ENCODE assay signal across 21 mouse cellular contexts in the genomic region with DNA sequence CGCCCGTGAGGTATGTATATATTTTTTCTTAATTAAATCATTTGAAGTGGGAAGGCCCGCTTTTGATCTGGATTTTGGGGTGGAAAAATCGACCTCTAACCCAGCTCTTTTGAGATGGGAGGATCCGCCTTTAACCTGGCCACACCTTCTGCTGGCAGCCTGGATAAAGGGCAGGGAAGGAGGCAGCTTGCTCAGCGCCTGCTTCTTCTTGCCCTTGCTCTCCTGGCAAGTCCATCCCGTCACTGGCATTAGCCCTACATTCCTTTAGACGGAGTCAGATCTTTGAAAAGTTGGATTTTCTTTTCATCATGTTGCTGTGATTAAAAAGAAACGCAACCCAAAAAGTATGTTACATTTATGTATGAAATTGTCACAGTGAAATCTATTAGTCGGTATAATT. TPM values are rescaled to one million over a fixed set of nuclear protein-coding genes. Genes with fewer than 3 reads are reported as not detected.
DNase-seq lines count a peak whose midpoint lies in the region; ATAC-seq and TF ChIP-seq lines count a peak whose summit lies in the region.
"Had no signal": no experiment of that assay in that cellular context is flagged by ENCODE, and none has a peak within 500 bp of the region (broad histone marks: within the 10 kb centered on the region; RNA-seq: fewer than 3 reads in every experiment).

No protein-coding gene starts in this region.

- peaks cover 5% of the 10 kb centered on the region; the same call in 1 of the 2 replicates for H3K4me1 ChIP-seq in lung, postnatal 0 days (ENCODE audit: insufficient read depth, low read depth, low read length)
- H3K4me1 ChIP-seq in midbrain, embryonic 14.5 days (ENCODE audit: control insufficient read depth, insufficient read depth, low read length): no peaks in the 10 kb centered on the region
- H3K4me1 ChIP-seq in kidney, embryonic 14.5 days (ENCODE audit: control insufficient read depth, insufficient read depth, low read length): no peaks in the 10 kb centered on the region
- H3K4me1 ChIP-seq: embryonic facial prominence, embryonic 15.5 days; forebrain, embryonic 12.5 days had no signal

- TF ChIP-seq CTCF in Patski (IDR thresholded peaks at IDR 0.05): no peak
- TF ChIP-seq CTCF in lung, postnatal 0 days (IDR thresholded peaks at IDR 0.05): no peak

- H3K9ac ChIP-seq in lung, postnatal 0 days (replicated peaks; ENCODE audit: low read depth): no peak overlapping the region
- H3K9ac ChIP-seq in midbrain, embryonic 14.5 days (replicated peaks; ENCODE audit: low read length): no peak overlapping the region
- H3K9ac ChIP-seq in kidney, embryonic 14.5 days (ENCODE audit: low read depth, low read length): no peak overlapping the region
- H3K9ac ChIP-seq: embryonic facial prominence, embryonic 15.5 days; forebrain, embryonic 12.5 days; heart, embryonic 13.5 days; hindbrain, embryonic 13.5 days; liver, embryonic 14.5 days had no signal

- CTCF ChIA-PET in Patski (lab: Charles Lee): interaction anchor here (1.7 kb wide), 1 partner anchor 75 kb away, joined by 3 read pairs; no protein-coding TSS in a partner anchor

- no peaks in the 10 kb centered on the region for H3K27me3 ChIP-seq in Patski
- no peaks in the 10 kb centered on the region for H3K27me3 ChIP-seq in lung, postnatal 0 days (replicated peaks; ENCODE audit: insufficient read depth, low read length)
- H3K27me3 ChIP-seq in midbrain, embryonic 14.5 days (ENCODE audit: control insufficient read depth, insufficient read depth, low read length): no peaks in the 10 kb centered on the region
- H3K27me3 ChIP-seq in kidney, embryonic 14.5 days (ENCODE audit: control insufficient read depth, insufficient read depth, low read length): no peaks in the 10 kb centered on the region
- H3K27me3 ChIP-seq: embryonic facial prominence, embryonic 15.5 days; forebrain, embryonic 12.5 days; hindbrain, embryonic 13.5 days had no signal

- peak; percentile 65 for ATAC-seq in Patski
- no peak for ATAC-seq in lung, postnatal 0 days
- no peak for ATAC-seq in midbrain, embryonic 14.5 days (ENCODE audit: low FRiP score, low TSS enrichment)
- no peak for ATAC-seq in kidney, embryonic 14.5 days (ENCODE audit: low FRiP score, low TSS enrichment)
- ATAC-seq: activated CD4-positive, CD25-positive, alpha-beta regulatory T cell, adult 4 months; inflammation-experienced regulatory T-cells, adult 6 months had no signal

- peak; percentile 13 to 20 for DNase-seq in gastrocnemius, postnatal 36 days
- DNase-seq in gastrocnemius, postnatal 4 days (ENCODE audit: low spot score in 2 of 2): no peak
- DNase-seq in 3134 (ENCODE audit: extremely low read depth, insufficient read length, low spot score): peak; percentile 56
- peak; percentile 20 for DNase-seq in Patski (ENCODE audit: low read depth, low spot score)
- DNase-seq in lung, postnatal 0 days (ENCODE audit: low spot score): peak; percentile 45
- DNase-seq in midbrain, embryonic 14.5 days: no peak
- DNase-seq in cerebellum, postnatal 10 days: no peak
- DNase-seq: adrenal gland, postnatal 14 days; cerebellum, postnatal 25 days; embryo, embryonic 11 days; layer of hippocampus, postnatal 36 days had no signal

- intact Hi-C loops in gastrocnemius, postnatal 36 days (cut with DNase I): no loop called here

- no peak for TF ChIP-seq EP300 in lung, postnatal 0 days (IDR thresholded peaks at IDR 0.05)

- H3K36me3 ChIP-seq in lung, postnatal 0 days (ENCODE audit: insufficient read depth, low read length): no peaks in the 10 kb centered on the region
- no peaks in the 10 kb centered on the region for H3K36me3 ChIP-seq in midbrain, embryonic 14.5 days (ENCODE audit: control insufficient read depth, insufficient read depth, low read length)
- H3K36me3 ChIP-seq in kidney, embryonic 14.5 days (ENCODE audit: control insufficient read depth, insufficient read depth, low read length): no peaks in the 10 kb centered on the region
- H3K36me3 ChIP-seq: embryonic facial prominence, embryonic 15.5 days; forebrain, embryonic 12.5 days; heart, embryonic 13.5 days; hindbrain, embryonic 13.5 days had no signal

- H3K4me2 ChIP-seq in lung, postnatal 0 days (replicated peaks; ENCODE audit: low read depth, low read length): no peak overlapping the region
- H3K4me2 ChIP-seq in midbrain, embryonic 14.5 days (ENCODE audit: low read length): no peak overlapping the region
- no peak overlapping the region for H3K4me2 ChIP-seq in kidney, embryonic 14.5 days (replicated peaks; ENCODE audit: low read depth, low read length)
- H3K4me2 ChIP-seq: embryonic facial prominence, embryonic 15.5 days; forebrain, embryonic 12.5 days; heart, embryonic 13.5 days; hindbrain, embryonic 13.5 days; midbrain, embryonic 11.5 days had no signal

- no peak overlapping the region for H3K4me3 ChIP-seq in lung, postnatal 0 days (ENCODE audit: low read depth, low read length)
- no peak overlapping the region for H3K4me3 ChIP-seq in midbrain, embryonic 14.5 days (replicated peaks; ENCODE audit: low read depth, low read length)
- no peak overlapping the region for H3K4me3 ChIP-seq in kidney, embryonic 14.5 days (ENCODE audit: low read length)
- H3K4me3 ChIP-seq: embryonic facial prominence, embryonic 15.5 days; forebrain, embryonic 12.5 days; heart, embryonic 13.5 days; hindbrain, embryonic 13.5 days had no signal

- in situ Hi-C loops in Patski (cut with MboI; ENCODE audit: low pct_unique_long_range_greater_than_20kb): loop anchor here (5.0 kb wide), 1 partner anchor 333 kb away; no protein-coding TSS in a partner anchor

- no peak overlapping the region for H3K27ac ChIP-seq in lung, postnatal 0 days (ENCODE audit: low read length)
- H3K27ac ChIP-seq in midbrain, embryonic 14.5 days (replicated peaks; ENCODE audit: low read depth, low read length): no peak overlapping the region
- H3K27ac ChIP-seq in kidney, embryonic 14.5 days (ENCODE audit: low read depth, low read length): no peak overlapping the region
- H3K27ac ChIP-seq: embryonic facial prominence, embryonic 15.5 days; forebrain, embryonic 12.5 days; heart, embryonic 13.5 days; hindbrain, embryonic 13.5 days; liver, embryonic 14.5 days; macrophage had no signal

- WGBS in lung, postnatal 0 days: 55% methylated on average over 10 of the region's 10 CpGs
- 76% methylated on average over 10 of the region's 10 CpGs for WGBS in midbrain, embryonic 14.5 days
- 85% methylated on average over 10 of the region's 10 CpGs for WGBS in kidney, embryonic 14.5 days

- POLR2A ChIA-PET in Patski (lab: Charles Lee): no interaction called here

- H3K9me3 ChIP-seq in lung, postnatal 0 days (ENCODE audit: low read length): no peaks in the 10 kb centered on the region
- no peaks in the 10 kb centered on the region for H3K9me3 ChIP-seq in midbrain, embryonic 14.5 days (ENCODE audit: control insufficient read depth, low read length)
- H3K9me3 ChIP-seq in kidney, embryonic 14.5 days (ENCODE audit: control insufficient read depth, low read length): no peaks in the 10 kb centered on the region
- H3K9me3 ChIP-seq: embryonic facial prominence, embryonic 15.5 days; forebrain, embryonic 12.5 days; heart, embryonic 13.5 days; hindbrain, embryonic 13.5 days had no signal

RNA-seq across cellular contexts. Expression of a gene that starts 54.8 kb away (rescaled TPM):
- total RNA-seq in gastrocnemius, postnatal 36 days (2021): 1 to 10 TPM; 3.1 to 3.4 TPM
- total RNA-seq in gastrocnemius, postnatal 4 days (2021): 10 to 100 TPM; 14.5 to 18.2 TPM
- polyA plus RNA-seq in Patski (2021): 111 TPM
- polyA plus RNA-seq in lung, postnatal 0 days (2015; fragmentation: Nextera tagmentation; extraction: Ambion mirVana): 38.7 and 43.1 TPM in 2 replicates
- polyA plus RNA-seq in midbrain, embryonic 14.5 days (2014; fragmentation: Nextera tagmentation; extraction: Ambion mirVana): 43.6 and 57.5 TPM in 2 replicates
- polyA plus RNA-seq in kidney, embryonic 14.5 days (2014; fragmentation: Nextera tagmentation; extraction: Ambion mirVana): 7.6 and 8.7 TPM in 2 replicates

Comparison
In these comparisons a context has a peak if more than half of its experiments do, and no peak if none do; other contexts are left out.
1. DNase-seq: peak in gastrocnemius, postnatal 36 days (2 of 2), 3134 (single experiment), Patski (single experiment) and lung, postnatal 0 days (single experiment); none in gastrocnemius, postnatal 4 days (0 of 2), midbrain, embryonic 14.5 days (single experiment) and cerebellum, postnatal 10 days (0 of 2).